Mouse (Mus musculus): ENCODE data around the gene Nfia. TPM values are rescaled to one million over a fixed set of nuclear protein-coding genes. Genes with fewer than 3 reads are reported as not detected.
A peak's percentile ranks its signal among the peaks of the same experiment; 100 is the strongest.

Gene Nfia
- polyA plus RNA-seq, 1 experiment from 2014 or later: 54.3 TPM

DNA sequence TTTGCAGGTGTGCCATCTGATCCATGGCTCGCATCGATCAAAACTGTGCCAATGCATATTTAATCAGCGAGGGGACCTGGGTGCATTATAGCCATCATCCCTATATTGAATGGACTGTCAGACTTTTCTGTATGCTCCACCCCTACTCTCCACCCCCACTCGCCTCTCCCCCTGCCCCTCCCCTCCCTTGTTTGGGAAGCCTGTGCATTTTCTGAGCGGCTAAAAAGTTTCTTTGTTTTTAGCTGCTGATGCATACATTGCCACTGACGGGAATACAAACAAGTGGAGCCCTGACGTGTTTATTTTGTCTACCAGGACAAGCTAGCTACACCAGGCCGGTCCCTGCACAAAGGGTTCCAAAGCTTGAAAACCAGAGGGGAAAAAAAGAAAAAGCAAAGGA lies 175.7 kb downstream of the Nfia start:
- Histone ChIP-seq H3K27ac (replicated peaks in 1 of 2; ENCODE audit: control insufficient read depth in 1 of 2, insufficient read depth in 1 of 2, low read depth in 2 of 2, low read length in 2 of 2) (no peak overlapping the region), H3K27me3 (ENCODE audit: control insufficient read depth, insufficient read depth, low read length) (no peaks in the 10 kb centered on the region), H3K4me1 (ENCODE audit: control insufficient read depth in 2 of 2, insufficient read depth in 2 of 2, low read length in 2 of 2) (peaks cover 7 to 15% of the 10 kb centered on the region in 2 experiments; a peak in 3 of 4 replicates), H3K36me3 (ENCODE audit: control insufficient read depth, insufficient read depth, low read length) (0 out of 2 replicates have a peak, but pooled peaks cover 2% of the 10 kb centered on the region), H3K4me3 (ENCODE audit: control insufficient read depth in 1 of 2, insufficient read depth in 1 of 2, low read depth in 1 of 2, low read length in 2 of 2) (no peak overlapping the region), H3K9ac (ENCODE audit: low read length) (no peak overlapping the region), H3K9me3 (ENCODE audit: control insufficient read depth, low read length) (no peaks in the 10 kb centered on the region), H3K4me2 (ENCODE audit: low read length) (no peak overlapping the region)
- WGBS: 68% methylated on average over 8 of the region's 8 CpGs
- no peak for ATAC-seq (ENCODE audit: insufficient number of reproducible peaks, insufficient read depth, low FRiP score, low read depth)

DNA sequence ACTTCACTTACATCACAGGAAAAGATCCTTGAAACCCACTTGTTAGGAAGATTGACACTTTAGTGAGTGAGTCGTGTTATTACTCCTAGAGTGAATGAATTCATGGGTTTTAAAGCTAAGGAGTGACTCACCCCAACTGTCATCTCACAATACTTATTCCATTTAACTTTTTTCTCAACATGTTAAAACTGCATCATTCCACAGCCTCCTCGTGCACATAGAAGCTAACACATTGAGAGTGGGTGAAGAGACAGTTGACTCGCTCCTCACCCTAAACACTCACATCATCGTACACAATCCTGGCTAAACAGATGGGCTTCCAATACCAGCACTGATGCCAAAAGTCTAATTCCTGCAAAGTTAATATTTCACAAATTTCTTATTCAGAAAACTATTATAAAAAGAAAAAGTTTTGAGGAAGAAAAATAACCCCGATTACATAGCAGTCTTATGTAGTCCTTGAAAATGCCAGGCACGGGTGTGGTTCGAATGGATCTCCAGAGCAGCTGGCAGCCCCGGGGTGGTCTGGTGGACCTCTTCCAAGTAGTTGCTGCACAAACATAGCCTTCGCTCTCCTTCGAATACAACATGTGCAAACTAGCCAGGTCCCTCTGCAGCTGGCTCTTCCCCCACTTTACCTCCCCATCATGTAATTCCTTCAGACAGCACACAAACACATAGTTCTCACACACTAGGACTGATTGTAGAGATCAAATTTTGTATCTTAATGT lies 178.0 kb downstream of the Nfia start:
- H3K27me3 ChIP-seq (ENCODE audit: control insufficient read depth, insufficient read depth, low read length): no peaks in the 10 kb centered on the region
- H3K4me1 ChIP-seq (ENCODE audit: control insufficient read depth in 2 of 2, insufficient read depth in 2 of 2, low read length in 2 of 2): peaks cover 4 to 5% of the 10 kb centered on the region in 2 experiments; a peak in 1 of 4 replicates
- H3K9ac ChIP-seq (ENCODE audit: low read length): no peak overlapping the region
- no peak overlapping the region for H3K27ac ChIP-seq (replicated peaks in 1 of 2; ENCODE audit: control insufficient read depth in 1 of 2, insufficient read depth in 1 of 2, low read depth in 2 of 2, low read length in 2 of 2)
- WGBS: 73% methylated on average over 10 of the region's 10 CpGs
- H3K4me2 ChIP-seq (ENCODE audit: low read length): no peak overlapping the region
- ATAC-seq (ENCODE audit: insufficient number of reproducible peaks, insufficient read depth, low FRiP score, low read depth): no peak
- no peak overlapping the region for H3K4me3 ChIP-seq (ENCODE audit: control insufficient read depth in 1 of 2, insufficient read depth in 1 of 2, low read depth in 1 of 2, low read length in 2 of 2)
- no peaks in the 10 kb centered on the region for H3K9me3 ChIP-seq (ENCODE audit: control insufficient read depth, low read length)
- H3K36me3 ChIP-seq (ENCODE audit: control insufficient read depth, insufficient read depth, low read length): 0 out of 2 replicates have a peak, but pooled peaks cover 2% of the 10 kb centered on the region

DNA sequence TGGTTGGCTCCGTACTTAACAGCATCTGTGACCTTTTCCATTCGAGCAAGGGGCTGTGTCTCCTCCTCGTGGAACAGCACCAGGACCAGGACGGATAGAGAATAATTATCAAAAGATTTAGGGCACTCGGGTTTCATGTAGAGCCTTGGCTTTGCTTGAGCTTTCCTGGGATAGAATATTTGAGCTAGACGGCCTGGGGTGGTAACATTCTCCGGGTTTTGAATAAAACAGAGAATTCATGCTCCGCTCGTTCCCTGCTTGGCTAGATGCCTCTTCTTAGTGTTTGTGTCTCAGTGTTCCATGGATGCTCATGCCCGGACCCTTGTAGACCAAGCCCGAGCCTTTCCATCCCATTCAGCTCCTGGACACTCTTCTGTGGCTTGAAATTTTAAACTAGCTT lies 181.4 kb downstream of the Nfia start:
- 79% methylated on average over 11 of the region's 11 CpGs for whole genome bisulfite sequencing
- no peak overlapping the region for H3K4me3 ChIP-seq (ENCODE audit: control insufficient read depth in 1 of 2, insufficient read depth in 1 of 2, low read depth in 1 of 2, low read length in 2 of 2)

DNA sequence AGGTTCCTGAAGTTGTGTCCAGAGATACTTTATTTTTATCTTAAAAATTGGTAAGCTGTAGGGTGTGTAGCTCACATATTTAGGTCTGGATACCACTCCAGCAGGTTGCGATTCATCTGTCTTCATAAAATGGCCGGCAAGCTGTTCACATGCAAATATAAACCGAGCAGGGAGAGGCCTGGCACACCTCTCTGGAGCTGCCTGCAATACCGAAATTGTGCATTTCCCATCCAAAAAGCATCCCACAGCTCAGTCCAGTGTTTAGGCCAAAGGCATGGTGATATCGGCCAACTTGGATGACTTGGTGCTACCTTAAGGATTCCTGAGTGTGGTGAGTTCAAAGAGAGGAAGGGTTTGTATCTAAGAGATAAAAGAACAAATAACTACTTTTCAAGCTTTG lies 185.6 kb downstream of the Nfia start:
- H3K36me3 ChIP-seq (ENCODE audit: control insufficient read depth, insufficient read depth, low read length): peaks cover 7% of the 10 kb centered on the region; the same call in 1 of the 2 replicates
- no peak overlapping the region for H3K27ac ChIP-seq (replicated peaks in 1 of 2; ENCODE audit: control insufficient read depth in 1 of 2, insufficient read depth in 1 of 2, low read depth in 2 of 2, low read length in 2 of 2)
- H3K4me2 ChIP-seq (ENCODE audit: low read length): no peak overlapping the region
- H3K9me3 ChIP-seq (ENCODE audit: control insufficient read depth, low read length): no peaks in the 10 kb centered on the region
- H3K4me3 ChIP-seq (ENCODE audit: control insufficient read depth in 1 of 2, insufficient read depth in 1 of 2, low read depth in 1 of 2, low read length in 2 of 2): no peak overlapping the region
- WGBS: 83% methylated on average over 5 of the region's 5 CpGs
- peaks cover 0 to 5% of the 10 kb centered on the region in 2 experiments; a peak in 1 of 4 replicates for H3K4me1 ChIP-seq (ENCODE audit: control insufficient read depth in 2 of 2, insufficient read depth in 2 of 2, low read length in 2 of 2)
- H3K9ac ChIP-seq (ENCODE audit: low read length): no peak overlapping the region
- H3K27me3 ChIP-seq (ENCODE audit: control insufficient read depth, insufficient read depth, low read length): no peaks in the 10 kb centered on the region
- ATAC-seq (ENCODE audit: insufficient number of reproducible peaks, insufficient read depth, low FRiP score, low read depth): no peak

More for the DNA sequence above, 181.4 kb downstream of the Nfia start:
- H3K9ac ChIP-seq (ENCODE audit: low read length): no peak overlapping the region
- H3K4me1 ChIP-seq (ENCODE audit: control insufficient read depth in 2 of 2, insufficient read depth in 2 of 2, low read length in 2 of 2): peaks cover 0 to 4% of the 10 kb centered on the region in 2 experiments; a peak in 1 of 4 replicates
- no peak overlapping the region for H3K27ac ChIP-seq (replicated peaks in 1 of 2; ENCODE audit: control insufficient read depth in 1 of 2, insufficient read depth in 1 of 2, low read depth in 2 of 2, low read length in 2 of 2)
- H3K4me2 ChIP-seq (ENCODE audit: low read length): no peak overlapping the region
- H3K9me3 ChIP-seq (ENCODE audit: control insufficient read depth, low read length): no peaks in the 10 kb centered on the region
- H3K36me3 ChIP-seq (ENCODE audit: control insufficient read depth, insufficient read depth, low read length): peaks cover 8% of the 10 kb centered on the region; the same call in 1 of the 2 replicates
- no peak for ATAC-seq (ENCODE audit: insufficient number of reproducible peaks, insufficient read depth, low FRiP score, low read depth)
- H3K27me3 ChIP-seq (ENCODE audit: control insufficient read depth, insufficient read depth, low read length): no peaks in the 10 kb centered on the region

DNA sequence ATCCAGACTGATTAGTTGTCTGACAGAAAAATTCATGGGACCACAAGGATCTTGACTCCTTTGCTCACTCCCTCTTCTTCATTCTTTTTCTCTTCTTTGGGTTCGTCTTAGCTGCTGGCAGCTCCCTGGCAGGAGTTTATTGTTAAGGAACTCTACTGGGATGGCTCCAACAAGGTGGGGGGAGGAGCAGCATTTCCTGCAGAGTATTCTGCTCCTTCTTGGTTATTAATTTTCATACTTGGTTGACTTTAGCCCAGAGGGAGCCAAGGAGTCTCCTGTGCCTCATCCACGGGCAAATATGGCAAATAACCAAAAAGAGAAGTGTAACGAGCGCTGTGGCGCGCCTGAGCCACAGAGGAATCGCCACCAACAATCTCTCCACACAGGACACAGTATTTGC lies 190.3 kb downstream of the Nfia start:
- Histone ChIP-seq H3K36me3 (ENCODE audit: control insufficient read depth, insufficient read depth, low read length) (0 out of 2 replicates have a peak, but pooled peaks cover 3% of the 10 kb centered on the region), H3K4me3 (ENCODE audit: control insufficient read depth in 1 of 2, insufficient read depth in 1 of 2, low read depth in 1 of 2, low read length in 2 of 2) (no peak overlapping the region), H3K27ac (replicated peaks in 1 of 2; ENCODE audit: control insufficient read depth in 1 of 2, insufficient read depth in 1 of 2, low read depth in 2 of 2, low read length in 2 of 2) (no peak overlapping the region), H3K4me1 (ENCODE audit: control insufficient read depth in 2 of 2, insufficient read depth in 2 of 2, low read length in 2 of 2) (peaks cover 2 to 20% of the 10 kb centered on the region in 2 experiments; a peak in 2 of 4 replicates), H3K4me2 (ENCODE audit: low read length) (no peak overlapping the region), H3K27me3 (ENCODE audit: control insufficient read depth, insufficient read depth, low read length) (no peaks in the 10 kb centered on the region), H3K9me3 (ENCODE audit: control insufficient read depth, low read length) (no peaks in the 10 kb centered on the region), H3K9ac (ENCODE audit: low read length) (no peak overlapping the region)
- WGBS: 88% methylated on average over 7 of the region's 7 CpGs
- no peak for ATAC-seq (ENCODE audit: insufficient number of reproducible peaks, insufficient read depth, low FRiP score, low read depth)

DNA sequence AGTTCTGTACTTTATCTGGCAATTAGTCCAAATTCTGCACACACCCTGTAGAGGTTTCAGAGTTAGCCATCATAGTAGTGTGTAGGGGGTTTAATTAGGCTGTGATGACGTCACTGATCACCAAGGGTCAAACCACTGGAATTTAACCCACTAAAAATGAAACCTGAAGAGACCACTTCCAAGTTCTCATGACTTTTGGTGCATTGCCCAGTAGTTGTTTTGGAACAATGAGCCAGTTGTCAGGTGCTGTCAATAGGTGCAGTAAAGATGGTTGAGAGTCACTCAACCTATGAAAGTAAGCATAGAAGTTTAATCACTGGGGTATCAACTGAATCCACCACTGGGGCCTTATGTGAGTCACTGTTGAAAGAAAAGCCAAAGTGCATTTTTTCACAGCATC lies 191.4 kb downstream of the Nfia start:
- Histone ChIP-seq H3K27me3 (ENCODE audit: control insufficient read depth, insufficient read depth, low read length) (no peaks in the 10 kb centered on the region), H3K36me3 (ENCODE audit: control insufficient read depth, insufficient read depth, low read length) (0 out of 2 replicates have a peak, but pooled peaks cover under 1% of the 10 kb centered on the region), H3K4me3 (ENCODE audit: control insufficient read depth in 1 of 2, insufficient read depth in 1 of 2, low read depth in 1 of 2, low read length in 2 of 2) (no peak overlapping the region), H3K27ac (replicated peaks in 1 of 2; ENCODE audit: control insufficient read depth in 1 of 2, insufficient read depth in 1 of 2, low read depth in 2 of 2, low read length in 2 of 2) (no peak overlapping the region), H3K9me3 (ENCODE audit: control insufficient read depth, low read length) (no peaks in the 10 kb centered on the region), H3K4me1 (ENCODE audit: control insufficient read depth in 2 of 2, insufficient read depth in 2 of 2, low read length in 2 of 2) (peaks cover 4 to 21% of the 10 kb centered on the region in 2 experiments), H3K4me2 (ENCODE audit: low read length) (no peak overlapping the region), H3K9ac (ENCODE audit: low read length) (no peak overlapping the region)
- ATAC-seq (ENCODE audit: insufficient number of reproducible peaks, insufficient read depth, low FRiP score, low read depth): no peak
- WGBS: 51% methylated on average over 1 of the region's 1 CpGs

DNA sequence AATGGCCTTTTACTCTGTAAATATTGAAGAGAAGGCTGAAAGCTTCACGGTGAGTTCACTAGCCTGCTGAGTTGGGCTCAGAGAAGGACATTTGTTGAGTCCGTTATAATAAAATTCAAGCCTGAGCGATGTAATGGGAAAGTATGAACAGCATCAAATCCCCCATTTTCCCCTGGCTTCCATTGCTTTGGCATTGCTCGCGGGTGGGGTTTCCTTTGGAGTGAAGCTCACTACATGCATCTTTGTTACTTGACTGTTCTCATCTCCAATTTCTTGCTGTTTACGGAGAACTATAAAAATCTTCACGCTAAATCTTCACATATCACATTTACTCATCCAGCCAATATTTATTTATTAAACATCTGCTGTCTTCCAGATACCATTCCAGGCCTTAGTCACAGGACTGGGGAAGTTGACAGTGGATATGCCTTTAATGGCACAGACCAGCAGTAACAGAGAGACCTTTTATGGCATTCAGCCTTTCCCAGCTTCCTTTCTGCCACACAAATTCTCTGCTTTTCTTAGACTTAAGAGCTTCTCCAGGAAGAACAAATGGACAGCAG lies 196.3 kb downstream of the Nfia start:
- H3K4me3 ChIP-seq (ENCODE audit: control insufficient read depth in 1 of 2, insufficient read depth in 1 of 2, low read depth in 1 of 2, low read length in 2 of 2): no peak overlapping the region
- H3K36me3 ChIP-seq (ENCODE audit: control insufficient read depth, insufficient read depth, low read length): peaks cover 6% of the 10 kb centered on the region; the same call in 1 of the 2 replicates
- H3K27ac ChIP-seq (replicated peaks in 1 of 2; ENCODE audit: control insufficient read depth in 1 of 2, insufficient read depth in 1 of 2, low read depth in 2 of 2, low read length in 2 of 2): 0 out of 4 replicates have a peak overlapping the region, but pooled peaks of 1 of the 2 experiments have one; percentile 11
- no peak overlapping the region for H3K9ac ChIP-seq (ENCODE audit: low read length)
- no peaks in the 10 kb centered on the region for H3K9me3 ChIP-seq (ENCODE audit: control insufficient read depth, low read length)
- peaks cover 4 to 23% of the 10 kb centered on the region in 2 experiments for H3K4me1 ChIP-seq (ENCODE audit: control insufficient read depth in 2 of 2, insufficient read depth in 2 of 2, low read length in 2 of 2)
- no peak for ATAC-seq (ENCODE audit: insufficient number of reproducible peaks, insufficient read depth, low FRiP score, low read depth)
- 84% methylated on average over 7 of the region's 7 CpGs for WGBS
- no peaks in the 10 kb centered on the region for H3K27me3 ChIP-seq (ENCODE audit: control insufficient read depth, insufficient read depth, low read length)
- no peak overlapping the region for H3K4me2 ChIP-seq (ENCODE audit: low read length)

Data from heart, embryonic 14.5 days (tissue).